Mouse (Mus musculus) Muller cell, postnatal 12 days (primary cell): ENCODE data around the gene Ifngr1.

Experiments
- DNase-seq: peaks from one replicate; pipeline ENCODE4 v3.0.0-alpha.2; 2015; ENCODE audit errors: inconsistent ontology term

The Ifngr1 gene

DNA sequence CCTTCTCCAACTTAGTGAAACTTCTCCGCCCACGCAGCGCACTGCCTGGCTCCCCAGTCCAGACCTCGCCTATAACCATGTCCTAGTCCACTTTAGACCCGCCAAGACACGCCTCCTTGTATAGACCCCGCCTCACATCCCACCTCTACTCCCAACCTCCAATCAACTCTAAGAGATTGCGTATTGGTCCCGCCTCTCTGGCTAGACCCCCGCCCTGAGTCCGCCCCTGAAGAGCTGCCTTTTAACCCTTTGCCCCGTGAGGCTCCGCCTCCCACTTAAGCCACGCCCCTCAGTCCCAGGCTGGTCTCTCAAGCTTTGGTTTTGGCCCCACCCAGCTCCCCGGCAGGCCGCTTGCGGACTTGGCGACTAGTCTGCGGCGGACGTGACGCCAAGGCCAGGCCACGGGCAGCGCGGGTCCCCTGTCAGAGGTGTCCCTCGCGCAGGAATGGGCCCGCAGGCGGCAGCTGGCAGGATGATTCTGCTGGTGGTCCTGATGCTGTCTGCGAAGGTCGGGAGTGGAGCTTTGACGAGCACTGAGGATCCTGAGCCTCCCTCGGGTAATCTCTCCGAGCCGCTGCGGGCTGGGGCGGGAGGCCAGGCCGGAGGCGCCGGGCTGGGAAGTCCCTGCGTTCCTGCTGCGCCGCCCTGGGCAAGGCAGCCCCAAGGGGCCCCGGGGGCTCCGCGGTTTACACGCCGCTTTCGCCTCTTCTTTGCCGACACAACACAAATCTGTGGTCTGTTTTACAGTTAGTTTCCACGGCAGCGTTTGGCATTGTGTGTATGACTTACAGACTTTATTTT lies at the start of gene Ifngr1:
Gene Ifngr1 (plus strand): TSS at position 309 of the 801 bp plus-strand sequence.
- peak; percentile 99 for DNase-seq

- no peak for DNase-seq
Observed at GRCm38 (mm10) chr10:19546825-19547224, 44.9 kb upstream of the Ifngr1 start.

DNA sequence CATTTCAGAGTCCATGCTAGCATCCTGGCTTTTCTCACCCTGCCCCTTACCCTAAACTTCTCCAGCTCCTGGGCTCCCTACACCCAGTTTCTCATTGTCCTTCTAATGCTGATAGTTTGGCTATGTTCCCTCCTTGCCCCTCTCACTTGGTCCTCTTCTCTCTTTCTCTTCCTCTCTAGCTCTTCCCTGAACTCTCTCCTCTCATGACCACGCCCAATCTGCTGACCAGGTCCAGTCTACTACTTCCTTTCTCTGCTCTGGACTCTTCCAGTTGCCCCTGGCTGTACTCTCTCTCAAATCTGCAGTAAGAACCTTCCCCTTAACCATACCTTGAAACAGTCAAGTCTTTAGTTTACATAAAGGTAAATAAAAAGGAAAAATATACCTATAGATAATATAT lies 43.7 kb upstream of the Ifngr1 start:
- no peak for DNase-seq

GRCm38 (mm10) chr10:19548491-19548890 lies 43.3 kb upstream of the Ifngr1 start:
- no peak for DNase-seq

DNA sequence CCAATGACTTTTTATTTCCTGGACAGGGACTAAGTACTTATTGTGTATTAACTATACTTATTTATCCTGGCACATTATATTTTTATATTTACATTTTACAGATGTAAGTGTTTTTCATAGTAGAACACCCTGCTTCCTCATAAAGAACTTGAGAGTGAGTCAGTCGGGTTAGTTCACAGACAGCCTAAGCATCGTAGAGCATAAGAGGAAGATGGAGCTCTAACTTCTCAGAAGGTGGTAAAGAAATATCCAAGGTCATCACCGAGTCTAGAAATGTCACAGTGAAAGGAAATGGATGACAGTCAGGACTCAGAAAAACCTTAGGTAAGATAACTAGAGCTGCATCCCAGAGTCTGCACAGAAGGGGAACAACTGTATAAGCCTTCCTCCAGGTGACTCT lies 40.2 kb upstream of the Ifngr1 start:
- no peak for DNase-seq

DNA sequence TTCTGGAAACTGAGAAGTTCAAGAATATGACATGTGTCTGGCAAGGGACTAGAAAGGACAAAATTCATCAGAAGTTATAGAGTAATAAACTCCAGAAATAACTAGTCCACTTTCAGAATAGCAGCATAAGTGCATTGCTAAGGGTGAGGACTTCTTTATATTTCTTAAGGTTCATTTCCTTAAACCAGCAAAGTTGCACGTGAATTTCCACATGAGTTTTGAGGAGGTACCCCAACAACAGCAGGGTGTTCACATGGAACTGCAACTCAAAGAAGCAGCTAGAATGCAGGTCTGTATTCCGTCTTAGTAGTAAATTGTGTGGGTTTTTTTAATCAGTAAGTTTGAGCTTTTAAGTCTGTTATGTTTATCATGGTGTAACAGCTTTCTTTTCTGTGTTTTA lies 37.9 kb upstream of the Ifngr1 start:
- DNase-seq: no peak

DNA sequence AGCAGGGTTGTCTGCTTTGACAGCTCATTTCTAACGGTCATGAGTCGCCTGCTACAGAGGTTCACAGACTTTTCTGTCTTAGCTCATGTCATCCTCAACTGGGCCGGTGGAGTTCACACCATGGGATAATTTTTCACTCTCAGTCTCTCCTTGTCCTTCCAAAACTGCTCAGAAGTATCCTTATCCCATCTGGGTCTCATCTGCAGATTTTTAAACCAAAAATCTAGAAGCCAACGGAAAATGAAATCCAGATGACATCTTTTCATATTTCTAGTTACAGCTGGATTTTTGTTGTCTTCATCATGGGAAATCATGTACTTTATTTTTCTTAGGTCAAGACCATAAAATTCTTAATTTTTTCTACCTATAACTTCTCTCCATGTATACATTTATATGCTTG lies 34.1 kb upstream of the Ifngr1 start:
- DNase-seq: no peak

- no peak for DNase-seq
Observed at GRCm38 (mm10) chr10:19559565-19560165, 32.1 kb upstream of the Ifngr1 start.

GRCm38 (mm10) chr10:19562598-19562997 lies 29.2 kb upstream of the Ifngr1 start:
- no peak for DNase-seq

- peak; percentile 90 for DNase-seq
Observed at GRCm38 (mm10) chr10:19563443-19563861, 28.3 kb upstream of the Ifngr1 start.

- no peak for DNase-seq
Observed at GRCm38 (mm10) chr10:19567481-19567880, 24.3 kb upstream of the Ifngr1 start.

DNA sequence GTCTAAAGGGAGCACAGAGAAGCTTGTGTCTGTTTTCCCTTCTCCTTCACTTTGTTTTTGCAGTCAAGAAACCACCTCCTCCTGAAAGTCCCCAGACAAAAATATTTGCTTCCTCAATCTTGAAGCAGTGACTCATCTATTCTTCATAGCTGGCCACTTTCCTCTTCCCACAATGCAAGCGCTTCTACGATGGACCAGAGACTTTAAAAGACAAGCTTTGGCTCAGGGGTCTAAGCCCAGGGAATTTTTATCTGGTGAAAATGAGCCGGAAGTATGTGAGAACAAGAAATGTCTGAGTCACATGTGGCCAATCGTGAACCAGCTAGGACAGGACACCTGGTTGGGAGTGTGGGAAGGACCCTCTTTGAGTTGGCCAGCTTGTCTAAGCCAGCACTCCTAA lies 21.5 kb upstream of the Ifngr1 start:
- DNase-seq: peak; percentile 77

DNA sequence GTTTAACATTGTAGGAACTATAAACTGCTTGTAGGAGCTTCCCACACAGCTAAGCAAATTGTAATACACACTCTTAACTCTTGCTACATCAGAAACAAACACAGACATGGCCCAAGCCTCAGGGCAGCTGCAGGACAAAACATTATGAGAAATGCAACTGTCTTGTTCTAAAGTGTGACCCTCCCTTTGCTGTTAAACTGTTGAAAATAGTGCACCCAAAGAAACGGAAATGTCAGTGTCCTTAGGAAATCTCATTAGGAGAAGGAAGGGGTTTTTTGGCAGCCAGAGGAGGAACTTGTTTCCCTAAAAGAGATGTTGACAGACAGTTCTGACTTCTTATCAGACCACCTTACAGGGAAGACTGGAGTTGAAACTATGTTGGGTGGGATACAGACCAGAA lies 21.0 kb upstream of the Ifngr1 start:
- DNase-seq: no peak

- DNase-seq: no peak
Observed at GRCm38 (mm10) chr10:19577571-19577970, 14.2 kb upstream of the Ifngr1 start.

GRCm38 (mm10) chr10:19578001-19578400 lies 13.7 kb upstream of the Ifngr1 start:
- no peak for DNase-seq

- no peak for DNase-seq
Observed at GRCm38 (mm10) chr10:19578409-19578986, 13.3 kb upstream of the Ifngr1 start.

- no peak for DNase-seq
Observed at GRCm38 (mm10) chr10:19580660-19581059, 11.1 kb upstream of the Ifngr1 start.

DNA sequence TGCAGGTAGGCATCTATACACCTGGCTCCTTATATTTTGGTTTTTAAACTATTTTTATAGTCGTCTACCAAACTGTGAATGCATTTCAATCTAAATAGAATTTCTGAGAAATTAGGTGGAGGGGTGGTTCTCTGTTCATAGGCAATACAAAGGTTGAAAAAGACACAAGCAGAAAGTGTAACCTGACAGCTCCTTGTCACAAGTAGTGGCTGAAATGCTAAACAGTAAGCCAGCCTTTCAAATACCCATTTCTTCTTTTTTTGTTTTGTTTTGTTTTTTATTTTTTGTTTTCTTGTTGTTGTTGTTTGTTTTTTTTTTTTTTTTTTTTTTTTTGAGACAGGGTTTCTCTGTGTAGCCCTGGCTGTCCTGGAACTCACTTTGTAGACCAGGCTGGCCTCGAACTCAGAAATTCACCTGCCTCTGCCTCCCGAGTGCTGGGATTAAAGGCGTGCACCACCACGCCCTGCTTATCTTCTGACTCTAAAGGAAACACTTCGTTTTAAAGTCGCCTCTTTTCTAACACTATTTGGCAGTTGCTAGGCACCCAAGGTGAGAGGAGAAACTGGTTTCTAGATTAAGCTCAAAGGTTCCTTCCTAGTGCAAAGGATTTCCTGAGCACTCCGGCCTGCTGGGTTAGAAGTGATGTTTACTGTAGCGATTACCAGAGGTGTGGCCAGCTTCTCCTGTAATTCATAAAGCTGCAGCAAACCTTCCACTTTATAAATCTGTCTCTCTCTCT lies 9.7 kb upstream of the Ifngr1 start:
- no peak for DNase-seq

- no peak for DNase-seq
Observed at GRCm38 (mm10) chr10:19582806-19583430, 8.8 kb upstream of the Ifngr1 start.

- DNase-seq: no peak
Observed at GRCm38 (mm10) chr10:19584064-19584463, 7.7 kb upstream of the Ifngr1 start.

DNA sequence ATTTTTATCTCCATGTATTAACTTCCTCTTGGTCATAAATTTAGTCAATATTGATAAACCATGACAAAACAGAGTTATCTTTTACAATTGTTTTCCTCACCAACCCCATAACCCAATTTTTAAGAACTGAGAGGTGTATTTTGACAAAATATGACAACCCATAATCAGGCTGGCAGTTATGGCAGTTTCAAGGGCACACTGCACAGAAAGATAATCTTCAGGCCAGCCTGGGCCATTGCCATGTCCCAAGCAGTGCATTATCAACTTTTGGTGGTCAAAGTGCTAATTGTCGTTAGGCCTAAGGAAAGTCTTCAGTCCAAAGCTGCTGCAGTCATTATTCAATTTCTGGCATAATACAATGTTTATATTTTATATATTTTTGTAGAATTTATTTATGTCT lies 6.9 kb upstream of the Ifngr1 start:
- DNase-seq: no peak

- DNase-seq: no peak
Observed at GRCm38 (mm10) chr10:19585860-19586259, 5.9 kb upstream of the Ifngr1 start.
